Comparison of ENCODE assay signal across 13 mouse cellular contexts in the genomic region with DNA sequence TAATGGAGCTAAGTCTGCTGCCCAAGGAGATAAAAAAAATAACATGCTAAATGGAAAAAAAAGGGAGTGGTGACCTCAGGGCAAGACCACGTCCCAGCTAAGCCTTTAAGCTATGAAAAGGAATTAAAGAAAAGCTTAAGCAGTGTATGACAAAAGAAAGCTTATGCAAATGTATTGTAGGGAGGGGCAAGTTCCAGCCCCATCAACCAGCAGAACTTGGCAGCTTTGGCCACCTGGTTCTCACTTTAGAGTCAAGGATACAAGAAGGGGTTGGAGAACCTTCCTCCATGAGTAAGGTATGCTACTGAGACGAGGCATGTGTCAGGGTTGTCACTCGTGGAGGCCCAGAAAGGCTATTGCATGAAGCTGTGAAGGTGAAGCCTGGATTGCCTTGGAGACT.
"Had no signal": no experiment of that assay in that cellular context is flagged by ENCODE, and none has a peak within 500 bp of the region (broad histone marks: within the 10 kb centered on the region; RNA-seq: fewer than 3 reads in every experiment).

No protein-coding gene starts in this region.

- H3K9ac ChIP-seq: liver, embryonic 14.5 days; liver, postnatal 0 days; lung, embryonic 14.5 days had no signal

- H3K4me2 ChIP-seq: lung, embryonic 14.5 days had no signal

- H3K4me3 ChIP-seq: layer of hippocampus, adult 2 months had no signal

- ATAC-seq: intestine, postnatal 0 days; liver, postnatal 0 days; lung, postnatal 0 days had no signal

- H3K27ac ChIP-seq: kidney, postnatal 0 days; layer of hippocampus, adult 2 months; liver, embryonic 14.5 days; macrophage had no signal

- DNase-seq: kidney, adult 2 months; kidney, postnatal 25 days; layer of hippocampus, adult 9-11 months; liver, postnatal 0 days; lung, embryonic 14.5 days; thymus, adult 18-20 months; thymus, postnatal 36 days had no signal
